Mouse (Mus musculus) CD4-positive, CD25-positive, alpha-beta regulatory T cell (primary cell): Measurements from ENCODE around the gene Gm21746. TPM values are rescaled to one million over a fixed set of nuclear protein-coding genes. Genes with fewer than 3 reads are reported as not detected.

ENCODE experiments used
- polyA plus RNA-seq: library from polyadenylated mRNA; unstranded; fragments of 100-300 nt; shearing (Covaris generic); gene quantifications from one replicate; pipeline ENCODE4 v1.2.1, GENCODE M21; 2017

Gene Gm21746
- polyA plus RNA-seq, result not detected

GRCm38 (mm10) chrY:6237895-6238294 is at the start of gene Gm21746:
TSS of gene Gm21746 (minus strand) at chrY:6237995.

GRCm38 (mm10) chrY:6266798-6267197 is 29.0 kb upstream of the Gm21746 start, which contains the start of gene Gm20873:
TSS of gene Gm20873 (plus strand) at chrY:6267098.

Other genes starting within 250 kb of the Gm21746 start
- gene Gm20873, start 29.1 kb upstream of the Gm21746 start, polyA plus RNA-seq, result not detected